Mouse (Mus musculus): ENCODE results near the gene Clock.

DNA sequence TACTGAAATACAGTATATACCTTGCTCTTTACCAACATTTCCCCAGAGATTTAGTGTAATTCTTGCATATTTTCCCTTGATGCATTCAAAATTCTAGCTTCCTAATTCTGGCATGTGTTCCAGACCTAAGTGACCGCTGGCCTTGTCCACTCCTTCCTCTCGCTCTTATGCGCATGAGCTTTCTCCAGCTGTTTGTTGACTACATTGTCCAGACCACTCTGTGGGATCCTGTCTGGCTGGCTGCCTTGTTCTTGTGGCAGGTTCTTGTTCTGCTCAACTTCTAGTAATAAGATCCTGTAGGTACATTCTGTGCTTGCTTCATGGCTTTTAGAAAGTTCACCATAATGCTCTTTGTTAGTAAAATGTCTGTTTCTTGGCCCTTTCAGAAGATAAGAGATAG lies 101.4 kb downstream of the Clock start:
- TF ChIP-seq CTCF (IDR thresholded peaks at IDR 0.05; ENCODE audit: low read depth, low read length) (no peak), POLR2A (IDR thresholded peaks at IDR 0.05; ENCODE audit: borderline replicate concordance, low read depth, low read length) (no peak)

All from bone marrow macrophage, adult 2 months (primary cell).